Mouse (Mus musculus) cortical plate, adult 2 months (tissue): ENCODE measurements around the gene Nptx2. TPM values are rescaled to one million over a fixed set of nuclear protein-coding genes. Genes with fewer than 3 reads are reported as not detected.

Source experiments
- H3K27ac ChIP-seq: fragments of 200-500 bp; 2 replicates; pipeline ENCODE4 v1.5.1; 2012; ENCODE audit warnings: low read length, control low read depth, inconsistent platforms; ENCODE audit not compliant: insufficient read depth
- H3K4me1 ChIP-seq: fragments of 200-500 bp; 2 replicates; pipeline ENCODE4 v1.6.1; 2011; ENCODE audit warnings: low read length; ENCODE audit not compliant: control insufficient read depth, insufficient read depth
- H3K4me3 ChIP-seq: fragments of 200-500 bp; 2 replicates; pipeline ENCODE4 v1.5.1; 2011; ENCODE audit warnings: mild to moderate bottlenecking, low read length, control low read depth; ENCODE audit not compliant: insufficient read depth
- CTCF ChIP-seq: fragments of 200-500 bp; IDR thresholded peaks from 2 replicates; pipeline ENCODE4 v1.5.1; 2011; ENCODE audit warnings: mild to moderate bottlenecking, control low read depth, low read length; ENCODE audit not compliant: insufficient read depth; ENCODE audit errors: extremely low read depth
- POLR2A ChIP-seq: fragments of 200-500 bp; IDR thresholded peaks from 2 replicates; pipeline ENCODE4 v1.6.1; 2011; ENCODE audit warnings: mild to moderate bottlenecking, low read length, control low read depth; ENCODE audit not compliant: insufficient read depth; ENCODE audit errors: extremely low read depth
- polyA plus RNA-seq: library from polyadenylated mRNA; depleted of rRNA; stranded (reverse); fragments of >200 nt; gene quantifications from 2 replicates; pipeline ENCODE4 v1.2.3, GENCODE M21; 2012; rRNA removed

Nptx2 gene
- polyA plus RNA-seq, 1 experiment = 57.3 TPM

DNA sequence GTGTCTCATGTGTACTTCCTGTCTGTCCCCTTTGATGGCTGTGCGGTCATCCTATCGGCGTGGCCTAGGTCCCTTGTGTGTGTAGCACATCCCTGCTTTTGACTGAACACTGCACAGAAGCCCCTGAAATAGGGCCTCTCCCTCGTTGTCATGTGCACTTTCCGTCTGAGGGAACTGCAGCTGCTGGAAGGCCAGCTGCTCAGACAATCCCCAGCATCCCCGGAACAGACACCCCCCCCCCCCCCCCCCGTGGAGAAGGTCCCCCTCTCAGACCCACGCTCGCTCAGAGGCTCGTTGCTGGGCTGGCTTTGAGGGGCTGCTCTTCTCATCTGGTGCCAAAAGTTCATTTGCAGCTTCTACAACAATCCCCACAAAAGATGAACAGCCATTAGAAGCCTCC, 11.0 kb downstream of the Nptx2 start:
- no peak overlapping the region for H3K27ac ChIP-seq

DNA sequence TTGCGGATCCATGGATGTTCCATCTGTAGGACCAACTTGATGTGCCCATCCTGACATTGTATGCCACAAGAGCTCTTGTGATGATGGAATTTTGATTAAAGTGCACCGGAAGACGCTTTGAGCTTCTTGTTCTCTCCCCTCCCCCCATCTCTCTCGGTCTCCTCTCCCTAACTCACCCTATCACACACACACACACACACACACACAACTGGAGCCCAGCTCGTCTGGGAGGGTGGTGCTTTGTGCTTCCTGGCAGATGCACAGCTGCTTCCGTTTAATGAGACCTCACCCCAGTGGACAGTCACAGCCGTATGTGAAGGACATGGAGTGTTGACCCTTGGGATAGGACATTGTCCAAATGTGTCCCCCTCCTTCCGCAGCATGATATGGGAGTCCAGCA, 11.7 kb downstream of the Nptx2 start:
- TF ChIP-seq POLR2A (no peak), CTCF (no peak)
- no peak overlapping the region for H3K27ac ChIP-seq
- no peaks in the 10 kb centered on the region for H3K4me1 ChIP-seq
- no peak overlapping the region for H3K4me3 ChIP-seq

More for the DNA sequence above, 11.0 kb downstream of the Nptx2 start:
- TF ChIP-seq POLR2A (no peak), CTCF (no peak)
- no peak overlapping the region for H3K4me3 ChIP-seq
- no peaks in the 10 kb centered on the region for H3K4me1 ChIP-seq

DNA sequence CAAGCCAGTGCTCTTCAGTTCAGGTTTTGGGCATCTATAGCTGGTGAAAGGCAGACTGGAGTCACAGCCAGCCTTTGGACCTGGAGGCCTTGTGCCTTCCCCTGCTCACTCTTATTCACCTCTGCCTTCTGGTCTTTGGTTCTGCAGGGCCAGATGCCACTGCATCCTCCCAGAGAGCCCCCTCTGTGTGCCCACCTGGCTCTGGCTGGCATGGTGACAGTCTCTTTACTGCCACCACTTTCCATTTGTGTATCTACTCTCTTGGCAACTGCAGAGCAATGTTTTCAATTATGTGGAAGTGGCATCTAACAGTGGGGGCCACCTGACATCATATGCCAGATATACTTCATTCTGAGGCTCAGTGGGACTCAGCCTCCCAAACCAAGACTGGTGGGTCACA, 12.8 kb downstream of the Nptx2 start:
- H3K4me1 ChIP-seq = no peaks in the 10 kb centered on the region
- no peak overlapping the region for H3K27ac ChIP-seq
- no peak for TF ChIP-seq CTCF
- no peak for TF ChIP-seq POLR2A
- no peak overlapping the region for H3K4me3 ChIP-seq

DNA sequence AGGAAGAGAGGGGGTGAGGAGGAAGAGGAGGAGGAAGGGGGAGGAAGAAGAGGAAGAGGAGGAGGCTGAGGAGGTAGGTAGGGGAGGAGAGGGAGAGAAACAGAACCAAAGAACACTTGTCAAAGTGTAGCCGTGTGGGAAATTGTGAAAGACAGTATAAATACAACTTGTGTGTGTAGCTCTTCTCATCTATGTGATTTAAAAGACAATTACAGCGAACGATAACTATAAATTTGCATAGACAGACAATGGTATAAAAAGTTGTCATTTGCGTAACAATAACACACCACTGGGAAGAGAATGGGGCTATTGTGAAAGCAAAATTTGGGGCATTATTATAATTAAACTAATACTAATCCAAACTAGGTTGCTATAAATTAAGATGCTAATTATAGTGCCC, 20.0 kb downstream of the Nptx2 start:
- Histone ChIP-seq H3K4me3 (no peak overlapping the region), H3K4me1 (no peaks in the 10 kb centered on the region), H3K27ac (no peak overlapping the region)
- TF ChIP-seq CTCF (no peak), POLR2A (no peak)

DNA sequence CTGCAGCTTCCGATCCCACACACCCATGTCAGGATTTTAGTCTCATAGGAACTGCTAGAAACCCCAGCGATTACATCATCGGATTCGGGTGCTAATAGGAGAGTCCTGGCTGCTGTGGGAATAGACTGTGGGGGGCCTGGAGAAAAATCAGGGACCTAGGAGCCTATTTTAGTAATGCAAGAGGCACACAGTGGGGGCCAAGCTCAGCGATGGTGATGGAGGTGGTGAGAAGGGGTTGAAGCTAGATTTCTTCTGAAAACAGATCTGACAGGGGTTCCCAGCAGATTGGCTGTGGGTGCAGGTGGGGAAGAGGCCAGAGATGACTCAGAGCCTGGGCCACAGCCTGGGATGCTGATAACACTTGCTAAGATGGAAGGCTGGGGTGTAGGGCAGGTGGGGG, 39.4 kb downstream of the Nptx2 start:
- no peaks in the 10 kb centered on the region; the same call in 1 of the 2 replicates for H3K4me1 ChIP-seq
- TF ChIP-seq POLR2A (no peak), CTCF (no peak)
- no peak overlapping the region for H3K4me3 ChIP-seq
- H3K27ac ChIP-seq = no peak overlapping the region

DNA sequence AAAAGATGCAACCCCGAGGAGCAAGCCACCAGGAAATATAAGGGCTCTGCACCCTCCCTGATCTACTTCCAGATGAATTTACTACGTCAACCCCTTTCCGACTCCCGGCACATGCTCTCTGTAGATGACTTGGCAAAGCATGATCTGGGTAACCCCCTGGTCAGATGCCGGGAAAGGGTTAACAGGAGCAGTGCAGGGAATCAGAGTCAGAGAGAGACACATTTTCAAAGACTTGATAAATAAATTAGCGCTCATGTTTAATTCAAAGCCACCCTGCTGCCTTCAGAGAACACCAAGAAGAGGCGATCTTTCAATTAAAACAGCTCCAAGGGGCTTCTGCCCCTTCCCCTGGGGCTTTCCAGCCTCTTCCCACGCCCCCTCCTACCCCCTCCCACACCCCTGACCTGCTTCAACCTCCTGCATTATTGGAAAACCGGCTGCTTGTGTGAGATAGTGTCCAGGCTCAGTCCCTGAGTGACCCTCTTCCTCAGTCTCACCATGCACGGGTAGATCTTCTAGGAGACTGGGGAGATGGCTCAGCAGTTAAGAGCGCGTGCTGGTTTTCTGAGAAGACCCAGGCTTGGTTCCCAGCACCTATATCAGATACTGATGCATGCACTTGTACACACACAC, 45.7 kb downstream of the Nptx2 start:
- no peak overlapping the region for H3K4me3 ChIP-seq
- TF ChIP-seq POLR2A = no peak
- TF ChIP-seq CTCF = no peak
- H3K4me1 ChIP-seq = no peaks in the 10 kb centered on the region
- no peak overlapping the region for H3K27ac ChIP-seq

DNA sequence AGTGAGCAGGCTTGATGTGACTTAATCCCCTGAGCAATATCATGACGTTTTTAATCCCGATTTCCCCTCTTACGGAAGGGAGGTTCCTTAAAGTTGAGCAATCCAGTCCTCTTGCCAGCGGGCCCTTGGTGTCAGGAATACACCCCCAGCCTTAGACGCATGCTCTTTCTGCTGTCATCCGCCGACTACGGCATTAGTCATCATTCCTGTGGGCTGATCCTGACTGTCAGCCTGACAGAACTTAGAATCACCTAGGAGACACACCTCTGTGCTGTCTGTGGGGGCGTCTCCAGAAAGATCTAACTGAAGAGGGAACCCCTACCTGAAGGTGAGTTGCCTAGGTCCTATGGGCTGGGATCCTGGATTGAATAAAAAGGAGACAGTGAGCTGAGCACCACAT, 49.1 kb downstream of the Nptx2 start:
- Histone ChIP-seq H3K4me1 (no peaks in the 10 kb centered on the region), H3K27ac (no peak overlapping the region), H3K4me3 (no peak overlapping the region)
- no peak for TF ChIP-seq CTCF
- no peak for TF ChIP-seq POLR2A

Other genes starting within 250 kb of the Nptx2 start
- 0.32 and 0.38 TPM in 2 replicates for gene Baiap2l1, start 187.8 kb upstream of the Nptx2 start, polyA plus RNA-seq
- 117 and 126 TPM in 2 replicates for gene Tmem130, start 215.9 kb downstream of the Nptx2 start, polyA plus RNA-seq
- gene Trrap, start 221.8 kb downstream of the Nptx2 start, polyA plus RNA-seq = 159 and 160 TPM in 2 replicates